Mouse (Mus musculus) left cerebral cortex, postnatal 4 days (tissue): ENCODE data around the gene Snrnp25. TPM values are rescaled to one million over a fixed set of nuclear protein-coding genes. Genes with fewer than 3 reads are reported as not detected.

Source experiments
- DNase-seq: peaks from one replicate; pipeline ENCODE4 v3.0.0-alpha.2; 2022
- intact Hi-C: fragments of 180-260 bp; cut with DNase I; formaldehyde crosslinking; loops from one replicate; pipeline ENCODE4 v1.15.1; 2025
- total RNA-seq, 2 experiments: library from RNA; stranded (reverse); gene quantifications; 2 replicates each; pipeline ENCODE4 v1.2.3; 2021

Snrnp25 gene
- total RNA-seq: 10 to 100 TPM; 20.3 to 21.6 TPM

DNA sequence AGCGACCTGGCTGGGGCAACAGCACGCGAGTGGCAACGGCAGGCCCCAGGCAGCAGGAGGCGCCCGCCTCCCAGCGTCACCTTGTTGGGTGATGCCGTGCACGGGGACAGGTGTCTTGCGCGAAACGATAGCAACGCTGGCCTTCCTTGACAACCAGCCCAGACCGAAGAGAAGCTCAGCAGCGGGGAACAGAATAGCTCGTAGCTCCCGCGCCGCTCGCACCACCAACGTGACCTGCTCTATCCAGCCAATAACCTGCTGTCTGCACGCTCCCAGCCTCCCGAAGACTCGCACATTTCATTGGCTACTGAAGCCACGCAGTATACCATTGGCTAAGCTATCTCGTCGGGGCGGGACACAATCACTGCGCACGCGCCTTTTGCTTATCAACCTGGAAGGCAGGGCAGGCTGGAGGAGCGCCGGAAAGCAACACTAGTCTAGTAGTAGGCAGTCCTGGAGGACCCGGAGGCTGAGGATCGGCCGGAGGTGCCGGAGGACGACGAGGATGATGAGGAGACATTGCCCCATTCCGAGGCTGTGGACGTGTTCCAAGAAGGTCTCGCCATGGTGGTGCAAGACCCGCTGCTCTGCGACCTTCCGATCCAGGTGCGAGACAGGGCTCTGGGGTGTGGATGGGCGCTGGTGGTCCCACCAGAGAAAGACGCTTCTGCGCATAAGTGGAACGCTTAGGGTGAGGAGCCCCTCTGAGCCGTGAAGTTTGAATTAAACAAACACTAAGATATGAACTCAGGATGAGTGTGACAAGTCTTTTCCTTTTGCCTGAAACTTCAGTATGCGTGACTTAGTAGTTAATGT is at the start of gene Snrnp25:
Snrnp25 (plus strand) TSS at position 358 of the 816 bp plus-strand sequence.
- peak; percentile 95 for DNase-seq
- intact Hi-C loops: no loop called here

DNA sequence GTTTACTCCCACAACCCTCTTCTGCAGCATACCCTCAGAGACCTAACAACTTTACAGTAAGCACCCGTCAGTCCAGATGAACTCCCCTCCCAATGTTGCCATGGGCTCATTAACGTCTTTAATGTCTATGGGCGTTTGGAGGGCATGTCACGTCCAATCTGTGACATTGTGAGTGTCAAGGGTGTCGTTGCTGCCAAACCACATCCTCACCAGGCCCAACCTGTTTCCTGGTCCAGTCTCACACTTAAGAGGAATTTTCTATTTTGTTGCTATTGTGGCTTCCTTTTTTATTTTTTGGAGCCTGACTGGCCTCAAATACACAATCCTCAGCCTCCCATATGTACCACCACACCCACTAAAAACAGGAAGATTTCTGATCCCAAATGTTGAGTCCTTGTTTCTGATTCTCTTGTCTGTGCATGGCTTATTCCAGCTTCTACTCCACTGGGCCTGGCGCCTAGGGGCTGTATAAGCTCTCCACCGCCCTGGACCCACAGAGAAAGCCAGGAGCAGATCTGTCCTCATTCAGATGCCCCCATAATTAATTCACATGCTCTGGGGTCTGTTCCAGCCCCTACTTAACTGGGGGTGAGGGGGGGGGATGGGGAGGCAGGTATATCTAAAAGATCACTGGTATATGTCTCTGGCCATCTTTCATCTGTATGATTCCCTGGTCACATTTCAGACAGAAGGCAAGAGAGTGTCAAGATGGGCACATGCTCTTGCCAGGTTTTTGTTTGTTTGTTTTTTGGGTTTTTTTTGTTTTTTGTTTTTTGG is 48.2 kb upstream of the Snrnp25 start:
- peak; percentile 22 for DNase-seq
- intact Hi-C loops: no loop called here

DNA sequence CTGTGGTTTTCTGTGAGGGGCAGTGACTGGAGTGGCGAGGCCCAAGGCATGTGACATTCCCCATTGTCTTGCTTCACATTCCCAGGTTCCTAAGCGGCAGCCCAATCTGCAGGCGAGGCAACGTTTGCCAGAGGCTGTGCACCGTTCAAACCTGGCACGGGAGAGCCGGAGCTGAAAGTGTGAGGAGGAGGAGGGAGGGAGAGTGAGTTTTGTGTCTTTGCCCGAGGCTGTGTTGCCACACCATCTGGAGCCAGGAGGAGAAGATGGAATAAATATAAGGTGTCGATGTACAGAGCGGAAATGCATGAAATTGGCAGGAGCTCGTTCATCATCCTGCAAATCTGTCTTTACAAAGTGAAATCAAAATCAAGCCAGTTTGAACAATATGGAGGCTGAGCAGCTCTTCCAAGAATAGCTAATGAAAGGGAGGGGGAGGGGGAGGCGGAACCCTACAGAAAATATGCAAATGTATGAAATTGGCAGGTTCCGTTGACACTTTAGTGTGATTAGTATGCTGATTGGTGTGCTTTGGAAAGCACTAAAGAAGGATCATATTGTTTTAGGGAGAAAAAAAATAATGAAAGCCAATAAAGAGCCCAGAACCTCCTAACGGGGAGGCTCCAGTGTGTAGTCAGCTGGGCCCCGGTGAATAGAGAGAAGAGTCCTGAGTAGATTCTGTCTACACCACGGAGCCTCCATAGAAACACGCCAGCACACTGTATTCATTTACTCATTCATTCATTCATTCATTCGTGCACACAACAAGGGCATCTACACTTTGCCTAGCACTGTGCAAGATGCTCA is 47.2 kb upstream of the Snrnp25 start:
- peak; percentile 86 for DNase-seq

DNA sequence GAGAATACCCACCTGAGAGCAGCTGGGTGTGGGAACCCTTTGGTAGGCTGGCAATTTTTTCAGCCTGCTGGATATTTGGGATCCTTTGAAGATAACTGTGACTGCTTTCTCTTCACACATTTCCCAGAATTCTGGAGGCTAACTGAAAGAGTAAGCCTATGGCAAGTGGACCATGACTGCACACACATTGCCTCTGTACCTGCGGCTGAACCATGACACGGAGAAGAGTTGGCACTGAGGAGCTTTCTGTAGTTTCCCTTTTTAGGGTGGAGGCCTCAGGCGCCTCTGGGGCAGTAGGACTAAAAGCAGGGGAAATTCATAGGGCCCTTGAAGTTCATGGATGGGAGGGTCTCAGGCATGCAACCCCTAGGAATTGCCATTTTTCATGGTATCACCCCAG is 46.0 kb upstream of the Snrnp25 start:
- intact Hi-C loops: no loop called here
- DNase-seq: no peak

More for the DNA sequence above, 47.2 kb upstream of the Snrnp25 start:
- intact Hi-C loops: no loop called here

DNA sequence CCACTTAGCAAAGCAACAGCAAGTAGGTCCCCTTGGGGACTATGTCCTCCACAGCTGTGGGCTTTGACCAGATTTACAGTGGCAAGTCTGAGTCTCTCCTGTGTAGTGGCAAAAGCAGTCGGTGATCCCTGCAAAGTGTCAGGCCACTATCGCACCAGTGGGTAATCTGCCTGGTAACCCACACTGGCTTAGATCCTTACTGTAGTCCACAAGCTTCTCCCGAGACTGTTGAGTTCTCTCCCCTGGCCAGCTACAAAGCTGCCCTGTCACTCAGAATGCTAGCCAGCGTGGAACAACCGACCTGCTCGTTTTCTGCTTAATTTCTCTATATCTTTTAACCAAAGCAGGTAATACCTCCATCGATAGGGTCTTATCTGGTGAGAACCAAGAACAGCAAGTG is 44.9 kb upstream of the Snrnp25 start:
- no peak for DNase-seq
- intact Hi-C loops: loop anchor here (2.0 to 10.0 kb wide), 2 partner anchors 160 to 486 kb away; partner anchors contain the start of genes Bod1 and Nsg2

DNA sequence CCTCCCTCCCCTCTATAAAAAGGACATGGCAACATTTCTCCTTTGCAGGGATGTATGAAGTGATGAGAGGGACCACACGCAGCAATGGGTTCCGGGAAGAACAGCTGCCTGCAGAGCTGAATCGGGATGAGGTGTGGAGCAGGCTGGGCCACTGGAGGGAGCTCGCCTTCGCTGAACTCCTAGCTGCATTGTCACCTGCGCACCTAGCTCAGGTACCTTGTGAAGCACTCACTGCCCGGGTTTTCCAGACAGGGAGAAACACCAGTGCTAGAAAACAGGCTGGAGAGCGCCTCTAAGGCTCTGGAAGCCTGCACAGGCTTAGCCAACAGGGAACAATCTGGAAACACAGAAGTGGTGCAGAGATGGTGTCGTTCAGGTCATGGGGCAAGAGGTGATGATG is 43.7 kb upstream of the Snrnp25 start:
- DNase-seq: peak; percentile 40
- intact Hi-C loops: loop anchor here (2.0 to 10.0 kb wide), 2 partner anchors 161 to 487 kb away; partner anchors contain the start of genes Bod1 and Nsg2

DNA sequence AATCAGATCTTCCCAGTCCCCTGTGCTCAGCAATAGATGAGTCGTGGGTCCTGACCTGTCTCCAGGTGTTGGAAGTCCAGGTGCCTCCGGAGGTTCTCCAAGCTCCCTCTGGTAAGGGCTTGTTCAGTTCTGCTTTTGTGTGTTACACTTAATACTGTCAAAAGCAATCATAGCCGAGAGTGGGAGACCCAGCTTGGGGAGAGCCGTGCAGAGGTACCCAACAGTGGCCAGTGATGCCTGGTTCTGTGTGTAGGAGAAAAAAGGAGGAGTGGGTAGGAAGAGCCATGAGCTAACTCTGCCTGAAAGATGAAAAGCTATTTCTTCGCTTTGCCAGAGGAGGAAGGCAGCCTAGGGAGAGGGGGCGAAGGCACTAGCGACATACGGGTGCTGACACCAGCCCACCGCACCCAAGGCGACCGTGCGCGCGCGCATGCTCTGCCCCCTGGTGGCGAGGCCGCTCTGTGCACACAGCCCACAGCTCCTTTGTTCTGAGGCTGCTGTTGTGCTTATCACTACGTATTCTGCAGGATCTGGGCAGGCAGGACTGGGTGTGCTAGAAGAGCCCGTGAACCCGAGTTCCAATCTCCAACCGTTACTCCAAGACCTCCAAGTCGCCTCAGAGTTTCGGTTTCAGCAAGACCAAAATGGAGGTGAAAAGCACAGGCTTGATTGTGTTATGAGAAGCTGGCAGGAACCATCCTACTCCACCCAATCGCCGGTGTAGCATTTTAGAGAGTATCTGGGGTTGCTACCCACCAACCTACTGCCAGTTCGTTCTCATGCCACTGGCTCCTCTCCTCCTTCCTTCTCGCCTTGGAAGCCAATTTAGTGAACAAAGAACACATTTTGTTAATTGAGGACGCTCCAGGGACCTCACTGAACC is 43.1 kb upstream of the Snrnp25 start:
- DNase-seq: peak; percentile 94
- intact Hi-C loops: loop anchor here (2.0 to 10.0 kb wide), 2 partner anchors 161 to 487 kb away; partner anchors contain the start of genes Bod1 and Nsg2

DNA sequence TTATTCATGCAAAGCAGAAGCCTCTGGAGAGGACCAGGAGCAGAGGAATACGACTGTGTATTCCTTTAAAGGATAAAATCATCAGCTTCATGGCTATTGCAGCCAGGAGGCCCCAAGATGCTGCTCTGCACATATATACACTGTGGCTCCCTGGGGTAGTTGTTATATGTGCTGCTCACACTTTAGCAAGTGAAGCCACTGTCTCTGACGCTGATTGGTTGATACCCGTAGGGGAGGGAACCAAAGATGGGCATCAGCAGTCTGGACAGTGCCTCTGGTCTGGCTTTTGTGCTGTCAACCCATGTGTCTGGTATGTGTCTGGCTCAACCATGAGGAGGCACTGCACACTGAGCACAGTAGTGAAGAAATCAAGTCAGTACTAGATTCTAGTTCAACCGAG is 38.5 kb upstream of the Snrnp25 start:
- intact Hi-C loops: loop anchor here (10.0 kb wide), 1 partner anchor 492 kb away; the partner anchor contains the start of gene Bod1
- no peak for DNase-seq

DNA sequence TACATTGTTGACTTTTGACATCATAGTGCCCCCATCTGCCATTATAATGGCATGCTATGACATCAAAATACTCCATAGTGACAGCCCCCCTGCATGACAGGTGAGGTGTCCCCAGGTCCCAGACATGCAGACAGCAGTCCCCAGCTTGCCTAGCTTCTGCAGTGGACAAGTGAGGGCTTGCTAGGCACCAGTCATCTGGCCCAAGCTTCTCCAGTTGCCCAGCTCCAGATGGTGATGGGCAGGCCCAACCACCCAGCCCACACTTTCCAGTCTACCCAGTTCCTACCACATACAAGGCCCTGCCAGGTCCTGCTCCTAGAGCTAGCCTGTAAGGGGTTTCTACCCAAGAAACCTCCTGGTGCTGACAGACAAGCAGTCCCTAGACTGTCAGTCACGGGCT is 26.7 kb upstream of the Snrnp25 start:
- intact Hi-C loops: no loop called here
- DNase-seq: no peak

DNA sequence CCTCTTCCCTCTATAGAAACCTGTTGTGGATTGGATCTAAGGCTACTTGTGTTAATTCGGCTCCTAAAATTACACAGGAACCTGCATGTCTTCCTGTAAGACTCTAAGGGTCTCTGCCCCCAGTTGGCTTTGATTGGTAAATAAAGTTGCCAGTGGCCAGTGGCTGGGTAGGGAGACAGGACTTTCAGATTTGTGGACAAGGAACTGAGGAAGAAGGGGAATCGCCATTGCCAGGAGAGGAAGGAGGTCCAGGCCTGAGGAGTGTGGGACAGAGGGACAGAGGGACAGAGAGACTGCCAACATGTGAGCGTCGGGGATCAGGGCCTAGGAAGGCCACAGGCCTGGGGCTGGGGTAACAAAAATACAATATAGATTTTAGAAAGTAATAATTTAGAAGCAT is 24.0 kb upstream of the Snrnp25 start:
- intact Hi-C loops: loop anchor here (5.0 kb wide), 1 partner anchor 56 kb away; no protein-coding TSS in a partner anchor
- DNase-seq: no peak

DNA sequence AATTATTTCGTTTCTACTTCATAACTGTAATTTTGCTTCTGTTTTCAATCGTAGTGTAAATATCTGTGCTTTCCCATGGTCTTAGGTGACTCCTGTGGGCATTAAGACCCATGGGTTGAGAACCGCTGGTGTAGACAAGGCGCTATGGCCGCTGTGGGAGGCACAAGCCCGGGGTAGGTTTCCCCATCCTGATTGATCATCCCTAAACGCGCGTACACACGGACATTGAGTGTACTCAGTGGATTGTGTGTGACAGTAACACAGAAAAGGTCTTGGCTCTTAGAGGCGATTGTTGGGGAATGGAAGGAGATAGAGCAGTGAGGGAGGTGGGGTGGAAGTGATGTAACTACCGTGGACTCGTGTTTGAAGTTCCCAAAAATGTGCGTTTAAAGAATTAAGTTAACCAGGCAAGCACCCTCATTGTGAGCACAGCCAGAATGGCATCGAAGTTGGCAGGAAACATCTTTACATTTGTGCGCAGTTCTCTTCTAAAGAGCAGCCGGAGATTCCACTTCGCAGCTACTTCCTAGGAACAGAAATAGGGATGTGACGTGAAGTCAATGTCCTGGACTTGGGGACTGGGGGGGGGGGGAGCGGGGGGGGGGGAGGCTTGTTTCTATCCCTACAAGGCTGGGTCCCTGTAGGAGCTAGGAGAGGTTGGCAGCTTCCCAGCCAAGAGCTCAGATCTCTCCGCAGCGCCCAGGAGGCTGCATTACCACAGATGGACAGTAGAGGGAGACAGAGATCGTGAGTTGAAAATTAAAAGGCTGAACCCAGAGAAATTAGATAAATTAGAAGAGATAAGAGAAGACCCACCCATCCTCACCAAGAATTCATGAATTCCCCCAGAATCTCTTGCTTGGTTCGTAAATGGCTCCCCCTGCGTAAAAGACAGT is 23.0 kb upstream of the Snrnp25 start:
- peak; percentile 92 for DNase-seq
- intact Hi-C loops: loop anchor here (5.0 kb wide), 1 partner anchor 55 kb away; no protein-coding TSS in a partner anchor

DNA sequence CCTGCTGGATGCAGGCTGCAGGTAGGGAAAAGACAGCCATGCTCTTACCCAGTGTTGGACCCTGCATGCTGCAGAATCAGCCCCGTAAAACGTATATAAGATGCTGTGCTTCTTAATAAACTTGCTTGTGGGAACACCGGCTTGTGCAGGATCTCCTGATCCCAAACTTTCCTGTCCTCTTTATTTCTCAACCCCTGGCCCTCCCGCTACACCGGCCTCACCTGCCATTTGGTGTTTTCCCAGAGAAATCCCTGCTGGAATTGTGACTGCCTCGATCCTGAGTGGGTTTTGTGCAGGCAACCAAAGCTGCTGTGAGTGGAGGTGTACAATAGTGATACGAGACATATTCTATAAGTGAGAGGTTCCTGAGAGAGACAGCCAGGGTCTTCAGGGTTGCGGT is 20.7 kb upstream of the Snrnp25 start:
- intact Hi-C loops: loop anchor here (5.0 kb wide), 1 partner anchor 53 kb away; no protein-coding TSS in a partner anchor
- DNase-seq: no peak

DNA sequence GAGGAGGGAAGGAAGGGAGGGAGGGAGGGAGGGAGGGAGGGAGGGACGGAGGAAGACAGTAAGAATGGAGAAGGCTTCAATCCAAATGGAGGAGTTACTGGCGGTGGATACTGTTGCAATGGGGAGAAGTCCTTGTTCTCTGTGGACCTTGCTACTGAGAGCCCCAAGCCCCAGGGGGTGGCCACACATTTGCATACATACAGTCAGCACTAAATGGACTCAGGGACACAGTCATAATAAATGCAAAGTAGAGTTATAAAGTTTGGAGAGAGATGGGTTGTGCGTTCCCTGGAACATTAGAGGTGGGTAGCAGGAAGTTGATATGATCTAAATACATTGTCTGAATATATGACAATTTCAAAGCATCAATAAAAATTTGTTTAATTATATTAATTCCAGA is 19.2 kb upstream of the Snrnp25 start:
- no peak for DNase-seq
- intact Hi-C loops: no loop called here

DNA sequence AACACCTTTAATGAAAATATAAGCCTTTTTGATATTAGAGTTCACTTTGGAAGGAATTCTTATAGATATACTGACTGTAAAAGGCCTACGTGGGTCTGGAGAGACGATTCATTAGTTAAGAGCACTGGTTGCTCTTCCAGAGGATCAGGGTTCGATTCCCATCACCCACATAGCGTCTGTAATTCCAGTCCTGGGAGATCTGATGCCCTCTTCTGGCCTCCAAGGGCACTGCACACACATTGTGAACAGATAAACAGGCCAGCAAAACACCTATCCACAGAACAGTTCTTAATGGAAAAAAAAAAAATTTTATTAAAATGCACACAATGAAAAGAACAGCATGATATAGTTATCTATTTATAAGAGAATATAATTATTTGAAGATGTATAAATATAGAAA is 18.0 kb upstream of the Snrnp25 start:
- intact Hi-C loops: no loop called here
- DNase-seq: no peak

DNA sequence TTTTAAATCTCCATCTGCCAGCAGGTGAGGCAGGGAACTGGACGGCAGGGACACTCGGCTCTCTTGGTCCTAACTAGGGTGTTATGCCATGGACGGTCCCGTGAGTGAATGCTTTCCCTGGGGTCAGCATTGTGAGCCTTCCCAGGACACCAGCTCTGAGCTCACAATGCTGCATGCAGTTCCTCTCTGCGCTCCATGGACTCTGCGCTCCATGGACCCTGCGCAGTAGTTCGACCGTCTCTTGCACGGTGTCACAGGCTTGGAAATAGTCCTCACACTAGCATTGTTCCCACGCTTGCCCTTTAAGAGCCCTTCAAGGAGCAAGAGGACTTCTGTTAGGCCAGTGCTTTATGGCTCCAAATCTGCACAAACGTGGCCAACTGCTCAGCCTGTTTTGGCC is 16.3 kb upstream of the Snrnp25 start:
- intact Hi-C loops: no loop called here

DNA sequence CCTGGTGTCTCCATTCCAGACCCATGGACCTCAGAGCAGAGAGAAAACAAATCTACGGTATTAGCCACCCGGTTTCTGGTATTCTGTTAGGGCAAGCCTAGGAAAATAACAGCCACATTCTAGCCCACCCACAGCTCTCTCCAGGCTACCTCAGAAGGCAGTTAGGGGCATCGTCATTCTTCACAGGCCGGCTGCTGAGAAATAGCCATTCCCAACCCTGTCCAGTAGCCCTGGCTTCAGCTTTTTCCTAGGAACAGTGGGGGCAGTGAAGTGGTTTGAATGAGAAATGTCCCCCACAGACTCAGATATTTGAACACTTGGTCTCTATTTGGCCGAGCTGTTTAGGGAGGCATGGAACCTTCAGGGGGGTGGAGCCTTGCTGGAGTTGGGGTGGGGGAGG is 15.8 kb upstream of the Snrnp25 start:
- no peak for DNase-seq
- intact Hi-C loops: no loop called here

More for the DNA sequence above, 16.3 kb upstream of the Snrnp25 start:
- no peak for DNase-seq

DNA sequence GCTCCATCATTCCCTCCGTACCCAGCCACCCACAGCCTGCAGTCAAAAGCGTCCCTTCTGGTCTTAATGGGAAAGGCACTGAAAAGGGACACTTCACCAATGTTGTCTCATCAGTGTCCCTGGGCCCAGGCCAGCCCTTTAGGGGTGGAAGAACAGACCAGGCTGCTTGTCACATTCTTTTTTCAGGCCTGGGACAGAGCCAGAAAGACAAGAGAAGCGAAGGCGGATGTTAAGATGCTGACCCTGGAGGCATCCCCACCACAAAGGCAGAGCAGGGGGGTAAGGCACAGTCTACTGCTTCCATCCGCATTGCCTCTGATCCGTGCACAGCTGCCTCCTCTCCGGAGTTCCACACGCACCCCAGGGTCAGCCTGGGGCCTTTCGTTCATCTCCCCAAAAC is 15.1 kb upstream of the Snrnp25 start:
- intact Hi-C loops: no loop called here
- peak; percentile 37 for DNase-seq

DNA sequence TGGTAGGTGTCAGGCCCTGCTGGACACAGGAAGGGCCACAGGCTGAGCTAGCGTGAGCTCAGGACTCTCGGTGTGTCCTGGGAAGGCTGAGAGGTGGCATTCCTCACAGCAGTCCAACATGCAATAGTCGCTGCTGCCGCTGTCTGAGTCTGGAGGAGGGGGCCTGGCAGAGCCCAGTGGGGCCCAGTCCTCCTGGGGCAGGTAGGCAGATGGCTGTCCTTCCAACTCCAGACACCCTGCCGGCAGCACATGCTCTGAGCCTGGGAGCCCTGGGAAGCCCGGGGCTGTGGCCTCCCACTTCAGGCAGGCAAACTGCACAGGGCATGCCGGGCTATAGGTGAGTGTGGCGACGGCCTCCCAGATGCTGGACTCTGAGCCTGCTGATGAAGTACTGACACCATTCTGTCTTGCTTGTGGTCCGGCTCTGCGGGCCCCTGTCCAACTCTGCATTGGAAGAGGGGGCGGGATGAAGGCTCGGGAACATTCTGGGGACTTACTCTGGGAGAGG is 14.6 kb upstream of the Snrnp25 start:
- intact Hi-C loops: no loop called here
- DNase-seq: no peak
